Mouse (Mus musculus): ENCODE results near the gene Foxa3.

DNA sequence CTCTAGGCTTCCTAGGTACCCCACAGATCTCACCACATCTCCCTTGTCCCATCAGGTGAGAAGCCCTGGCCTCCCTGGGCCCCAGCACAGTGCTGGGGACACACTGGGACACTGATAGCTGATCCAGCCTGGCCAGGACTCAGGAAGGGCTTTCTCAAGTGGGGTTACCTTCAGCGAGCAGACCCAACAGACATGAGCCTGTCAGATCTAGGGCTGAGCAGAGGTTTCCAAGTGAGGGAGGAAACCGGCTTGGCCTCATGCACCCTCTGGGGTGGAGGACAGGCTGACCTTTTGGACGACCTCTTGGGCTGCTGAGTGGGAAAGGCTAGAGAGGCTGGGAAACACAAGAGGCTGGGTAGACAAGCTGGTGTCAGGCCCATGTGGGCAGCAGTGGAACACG, 27.8 kb upstream of the Foxa3 start:
- TF ChIP-seq EP300 (IDR thresholded peaks at IDR 0.05; ENCODE audit: low read depth), result no peak
- no peak for TF ChIP-seq CTCF (IDR thresholded peaks at IDR 0.05; ENCODE audit: low read depth)
